Mouse (Mus musculus) activated CD4-positive, CD25-positive, alpha-beta regulatory T cell, adult 4 months (primary cell): ENCODE data around the gene Olfr1094. TPM values are rescaled to one million over a fixed set of nuclear protein-coding genes. Genes with fewer than 3 reads are reported as not detected.

Experiments
- ATAC-seq: one replicate; pipeline ENCODE4 v1.8.0; 2017
- polyA plus RNA-seq, 2 experiments: library from polyadenylated mRNA; unstranded; fragments of 100-300 nt; shearing (Covaris generic); gene quantifications; one replicate each; pipeline ENCODE4 v1.2.1; 2017

Gene Olfr1094
- polyA plus RNA-seq: not detected

- ATAC-seq: no peak
Measured at GRCm38 (mm10) chr2:86824363-86824762, at the start of gene Olfr1094. TSS of gene Olfr1094 (plus strand) at chr2:86824663.

- no peak for ATAC-seq
Measured at GRCm38 (mm10) chr2:86782179-86782578, 42.3 kb upstream of the Olfr1094 start, which contains the start of gene Olfr1093. TSS of gene Olfr1093 (plus strand) at chr2:86782479.

GRCm38 (mm10) chr2:86809918-86810317, 14.5 kb upstream of the Olfr1094 start, which contains the start of gene Olfr141:
TSS of gene Olfr141 (minus strand) at chr2:86810018.
- ATAC-seq: no peak

GRCm38 (mm10) chr2:86851596-86851995, 27.1 kb downstream of the Olfr1094 start, which contains the start of gene Olfr1095:
TSS of gene Olfr1095 (minus strand) at chr2:86851696.
- ATAC-seq: no peak

- no peak for ATAC-seq
Measured at GRCm38 (mm10) chr2:86874702-86875101, 50.2 kb downstream of the Olfr1094 start, which contains the start of gene Gm13723. TSS of gene Gm13723 (minus strand) at chr2:86874802.

Other genes with a start within 250 kb of the Olfr1094 start
- not detected for gene Olfr1082, start 225.7 kb upstream of the Olfr1094 start, polyA plus RNA-seq
- gene Olfr1084, start 184.9 kb upstream of the Olfr1094 start, polyA plus RNA-seq: not detected
- not detected for gene Olfr1085, start 162.6 kb upstream of the Olfr1094 start, polyA plus RNA-seq
- gene Olfr1086, start 144.6 kb upstream of the Olfr1094 start, polyA plus RNA-seq: not detected
- gene Olfr1087, start 126.3 kb upstream of the Olfr1094 start, polyA plus RNA-seq: not detected
- not detected for gene Olfr1089, start 91.0 kb upstream of the Olfr1094 start, polyA plus RNA-seq
- not detected for gene Olfr1090, start 65.7 kb upstream of the Olfr1094 start, polyA plus RNA-seq
- not detected for gene Olfr1093, start 42.2 kb upstream of the Olfr1094 start, polyA plus RNA-seq
- not detected for gene Olfr141, start 14.6 kb upstream of the Olfr1094 start, polyA plus RNA-seq
- not detected for gene Olfr1095, start 27.0 kb downstream of the Olfr1094 start, polyA plus RNA-seq
- gene Gm13723, start 50.1 kb downstream of the Olfr1094 start, polyA plus RNA-seq: not detected
- gene Olfr1097, start 67.6 kb downstream of the Olfr1094 start, polyA plus RNA-seq: not detected
- not detected for gene Olfr1098, start 99.9 kb downstream of the Olfr1094 start, polyA plus RNA-seq
- gene Olfr1099, start 136.0 kb downstream of the Olfr1094 start, polyA plus RNA-seq: not detected
- not detected for gene Olfr1100, start 155.3 kb downstream of the Olfr1094 start, polyA plus RNA-seq
- gene Olfr1101, start 166.6 kb downstream of the Olfr1094 start, polyA plus RNA-seq: not detected
- gene Olfr1102, start 173.7 kb downstream of the Olfr1094 start, polyA plus RNA-seq: not detected
- not detected for gene Olfr1104, start 202.4 kb downstream of the Olfr1094 start, polyA plus RNA-seq
- not detected for gene Olfr1105, start 211.9 kb downstream of the Olfr1094 start, polyA plus RNA-seq
- gene Olfr1106, start 227.6 kb downstream of the Olfr1094 start, polyA plus RNA-seq: not detected